ENCODE assay signal across 17 mouse cellular contexts in genomic region chr10:37347661-37348060, GRCm38 (mm10).
DNase-seq lines count a peak whose midpoint lies in the region; ATAC-seq and TF ChIP-seq lines count a peak whose summit lies in the region.
"Had no signal": no experiment of that assay in that cellular context is flagged by ENCODE, and none has a peak within 500 bp of the region (broad histone marks: within the 10 kb centered on the region; RNA-seq: fewer than 3 reads in every experiment).

No protein-coding gene starts in this region.

- H3K27me3 ChIP-seq in forebrain, embryonic 10.5 days (ENCODE audit: poor library complexity, severe bottlenecking) = no peaks in the 10 kb centered on the region
- H3K27me3 ChIP-seq in forebrain, embryonic 11.5 days (ENCODE audit: control insufficient read depth, insufficient read depth, low read length) = no peaks in the 10 kb centered on the region
- no peaks in the 10 kb centered on the region for H3K27me3 ChIP-seq in heart, postnatal 0 days (ENCODE audit: control insufficient read depth, insufficient read depth, low read length)
- no peaks in the 10 kb centered on the region for H3K27me3 ChIP-seq in hindbrain, embryonic 16.5 days (replicated peaks; ENCODE audit: control insufficient read depth, insufficient read depth, low read length)
- H3K27me3 ChIP-seq: CH12.LX; forebrain, embryonic 13.5 days; hindbrain, embryonic 13.5 days; intestine, embryonic 15.5 days had no signal

- H3K4me1 ChIP-seq in forebrain, embryonic 10.5 days = peaks cover 7% of the 10 kb centered on the region
- H3K4me1 ChIP-seq in forebrain, embryonic 11.5 days (replicated peaks; ENCODE audit: control insufficient read depth, insufficient read depth, low read length) = no peaks in the 10 kb centered on the region
- no peaks in the 10 kb centered on the region for H3K4me1 ChIP-seq in heart, postnatal 0 days (ENCODE audit: control insufficient read depth, insufficient read depth)
- no peaks in the 10 kb centered on the region for H3K4me1 ChIP-seq in hindbrain, embryonic 16.5 days (ENCODE audit: control insufficient read depth, insufficient read depth, low read depth, low read length)
- H3K4me1 ChIP-seq: forebrain, embryonic 13.5 days; hindbrain, embryonic 13.5 days; intestine, embryonic 15.5 days had no signal

- no peak for TF ChIP-seq EP300 in heart, postnatal 0 days (IDR thresholded peaks at IDR 0.05; ENCODE audit: low read depth)

- H3K9me3 ChIP-seq in forebrain, embryonic 10.5 days = no peaks in the 10 kb centered on the region
- H3K9me3 ChIP-seq in forebrain, embryonic 11.5 days (ENCODE audit: control insufficient read depth, low read length) = no peaks in the 10 kb centered on the region
- H3K9me3 ChIP-seq in heart, postnatal 0 days (replicated peaks; ENCODE audit: control insufficient read depth, low read length) = no peaks in the 10 kb centered on the region
- H3K9me3 ChIP-seq in hindbrain, embryonic 16.5 days (ENCODE audit: control insufficient read depth, low read length) = no peaks in the 10 kb centered on the region
- H3K9me3 ChIP-seq: forebrain, embryonic 13.5 days; hindbrain, embryonic 13.5 days; intestine, embryonic 15.5 days had no signal

- H3K9ac ChIP-seq in forebrain, embryonic 11.5 days (ENCODE audit: low read length) = no peak overlapping the region
- no peak overlapping the region for H3K9ac ChIP-seq in heart, postnatal 0 days (replicated peaks; ENCODE audit: low read depth, low read length)
- no peak overlapping the region for H3K9ac ChIP-seq in hindbrain, embryonic 16.5 days (ENCODE audit: low read depth, low read length)
- H3K9ac ChIP-seq: forebrain, embryonic 13.5 days; forebrain, postnatal 0 days; hindbrain, embryonic 13.5 days; intestine, embryonic 15.5 days had no signal

- no peak for TF ChIP-seq CTCF in heart, postnatal 0 days (IDR thresholded peaks at IDR 0.05; ENCODE audit: low read depth)

- ATAC-seq in forebrain, embryonic 11.5 days (replicated peaks; ENCODE audit: low FRiP score) = no peak
- ATAC-seq in heart, postnatal 0 days (ENCODE audit: insufficient read depth, low read depth) = no peak
- ATAC-seq in hindbrain, embryonic 16.5 days = no peak
- ATAC-seq: forebrain, embryonic 13.5 days; intestine, embryonic 15.5 days had no signal

- intact Hi-C loops in gastrocnemius, postnatal 14 days (cut with DNase I; ENCODE audit: low total_unique reads) = no loop called here

- 95% methylated on average over 3 of the region's 3 CpGs for WGBS in forebrain, embryonic 10.5 days
- 88% methylated on average over 3 of the region's 3 CpGs for WGBS in forebrain, embryonic 11.5 days
- WGBS in heart, postnatal 0 days = 87% methylated on average over 3 of the region's 3 CpGs
- WGBS in hindbrain, embryonic 16.5 days = 88% methylated on average over 3 of the region's 3 CpGs

- H3K27ac ChIP-seq in forebrain, embryonic 10.5 days = peak overlapping the region; percentile 56
- H3K27ac ChIP-seq in forebrain, embryonic 11.5 days (ENCODE audit: low read depth, low read length) = no peak overlapping the region
- H3K27ac ChIP-seq in heart, postnatal 0 days (ENCODE audit: low read depth) = 0 out of 2 replicates have a peak overlapping the region, but pooled peaks have one; percentile 2
- H3K27ac ChIP-seq in hindbrain, embryonic 16.5 days (ENCODE audit: low read depth, low read length) = no peak overlapping the region
- H3K27ac ChIP-seq: forebrain, embryonic 13.5 days; hindbrain, embryonic 13.5 days; intestine, embryonic 15.5 days had no signal

- H3K36me3 ChIP-seq in forebrain, embryonic 10.5 days (replicated peaks) = no peaks in the 10 kb centered on the region
- H3K36me3 ChIP-seq in forebrain, embryonic 11.5 days (ENCODE audit: control insufficient read depth, insufficient read depth, low read length) = no peaks in the 10 kb centered on the region
- no peaks in the 10 kb centered on the region for H3K36me3 ChIP-seq in heart, postnatal 0 days (replicated peaks; ENCODE audit: control insufficient read depth, insufficient read depth, low read length)
- no peaks in the 10 kb centered on the region for H3K36me3 ChIP-seq in hindbrain, embryonic 16.5 days (ENCODE audit: control insufficient read depth, insufficient read depth, low read length)
- H3K36me3 ChIP-seq: hindbrain, embryonic 13.5 days; intestine, embryonic 15.5 days had no signal

- no peak for DNase-seq in forebrain, embryonic 10.5 days (ENCODE audit: extremely low spot score, low spot score)
- DNase-seq in forebrain, embryonic 11.5 days (ENCODE audit: low spot score) = no peak
- peak; percentile 24 for DNase-seq in gastrocnemius, postnatal 14 days
- no peak for DNase-seq in gastrocnemius, postnatal 10 days
- no peak for DNase-seq in heart, postnatal 0 days (ENCODE audit: low spot score)
- DNase-seq in heart, adult 8-10 months (ENCODE audit: low spot score) = no peak
- DNase-seq in 3T3-L1 (ENCODE audit: low read depth, low spot score) = peak; percentile 62
- DNase-seq: adrenal gland, adult 2 months; adrenal gland, postnatal 25 days; cerebellum, adult 18-20 months; forebrain, postnatal 0 days; kidney, adult 18-20 months had no signal

- H3K4me2 ChIP-seq in forebrain, embryonic 11.5 days (ENCODE audit: low read depth, low read length, severe bottlenecking) = no peak overlapping the region
- no peak overlapping the region for H3K4me2 ChIP-seq in heart, postnatal 0 days (ENCODE audit: low read depth, low read length)
- no peak overlapping the region for H3K4me2 ChIP-seq in hindbrain, embryonic 16.5 days (ENCODE audit: low read length)
- H3K4me2 ChIP-seq: forebrain, embryonic 13.5 days; hindbrain, embryonic 13.5 days; intestine, embryonic 15.5 days had no signal

- no peak overlapping the region for H3K4me3 ChIP-seq in forebrain, embryonic 10.5 days
- no peak overlapping the region for H3K4me3 ChIP-seq in forebrain, embryonic 11.5 days (ENCODE audit: low read depth, low read length)
- no peak overlapping the region for H3K4me3 ChIP-seq in heart, postnatal 0 days (ENCODE audit: low read depth, low read length)
- no peak overlapping the region for H3K4me3 ChIP-seq in hindbrain, embryonic 16.5 days (ENCODE audit: low read length)
- H3K4me3 ChIP-seq: forebrain, embryonic 13.5 days; hindbrain, embryonic 13.5 days; intestine, embryonic 15.5 days had no signal

Comparison
In these comparisons a context has a peak if more than half of its experiments do, and no peak if none do; other contexts are left out.
1. DNase-seq: peak in gastrocnemius, postnatal 14 days (single experiment) and 3T3-L1 (single experiment); none in forebrain, embryonic 10.5 days (single experiment), forebrain, embryonic 11.5 days (single experiment), gastrocnemius, postnatal 10 days (single experiment), heart, postnatal 0 days (single experiment) and heart, adult 8-10 months (single experiment).
2. H3K27ac ChIP-seq: peak in forebrain, embryonic 10.5 days (single experiment) and heart, postnatal 0 days (single experiment); none in forebrain, embryonic 11.5 days (single experiment) and hindbrain, embryonic 16.5 days (single experiment).